Mouse (Mus musculus): ENCODE results near the gene Sox13. TPM values are rescaled to one million over a fixed set of nuclear protein-coding genes. Genes with fewer than 3 reads are reported as not detected.

Gene Sox13
- total and polyA plus RNA-seq, 3 experiments = 14.5 to 24.1 (median 18.0) TPM

- no peak for DNase-seq
Observed at GRCm38 (mm10) chr1:133400014-133400725, 24.0 kb downstream of the Sox13 start.

- no peak for DNase-seq
Observed at GRCm38 (mm10) chr1:133397483-133398237, 26.5 kb downstream of the Sox13 start.

- DNase-seq = no peak
Observed at GRCm38 (mm10) chr1:133397094-133397482, 27.1 kb downstream of the Sox13 start.

- no peak for DNase-seq
Observed at GRCm38 (mm10) chr1:133396693-133397092, 27.5 kb downstream of the Sox13 start.

GRCm38 (mm10) chr1:133394702-133395101 lies 29.5 kb downstream of the Sox13 start:
- no peak for DNase-seq

GRCm38 (mm10) chr1:133387539-133388268 lies 36.5 kb downstream of the Sox13 start:
- DNase-seq = no peak

- no peak for DNase-seq
Observed at GRCm38 (mm10) chr1:133386209-133386608, 38.0 kb downstream of the Sox13 start.

- DNase-seq = peak; percentile 68
Observed at GRCm38 (mm10) chr1:133385506-133385905, 38.7 kb downstream of the Sox13 start.

GRCm38 (mm10) chr1:133383157-133383783 lies 40.9 kb downstream of the Sox13 start:
- no peak for DNase-seq

- DNase-seq = no peak
Observed at GRCm38 (mm10) chr1:133382552-133383155, 41.5 kb downstream of the Sox13 start.

- DNase-seq = peak; percentile 47
Observed at GRCm38 (mm10) chr1:133382008-133382407, 42.2 kb downstream of the Sox13 start.

- no peak for DNase-seq
Observed at GRCm38 (mm10) chr1:133380347-133381065, 43.7 kb downstream of the Sox13 start.

GRCm38 (mm10) chr1:133379986-133380320 lies 44.2 kb downstream of the Sox13 start:
- no peak for DNase-seq

GRCm38 (mm10) chr1:133379254-133379985 lies 44.8 kb downstream of the Sox13 start:
- DNase-seq = no peak

GRCm38 (mm10) chr1:133377547-133377946 lies 46.6 kb downstream of the Sox13 start:
- no peak for DNase-seq

GRCm38 (mm10) chr1:133375696-133376346 lies 48.4 kb downstream of the Sox13 start:
- DNase-seq = no peak

- peak; percentile 79 for DNase-seq
Observed at GRCm38 (mm10) chr1:133372113-133372512, 52.1 kb downstream of the Sox13 start.

- DNase-seq = peak; percentile 36
Observed at GRCm38 (mm10) chr1:133371431-133371830, 52.7 kb downstream of the Sox13 start.

- DNase-seq = no peak
Observed at GRCm38 (mm10) chr1:133370352-133370751, 53.8 kb downstream of the Sox13 start.

GRCm38 (mm10) chr1:133368644-133369043 lies 55.5 kb downstream of the Sox13 start:
- DNase-seq = peak; percentile 53
